Mouse (Mus musculus): ENCODE data around the gene Plekhh2. TPM values are rescaled to one million over a fixed set of nuclear protein-coding genes. Genes with fewer than 3 reads are reported as not detected.

The Plekhh2 gene
- polyA plus RNA-seq, 1 experiment from 2014 or later, result 3.8 TPM

GRCm38 (mm10) chr17:84644292-84645050, 132.8 kb downstream of the Plekhh2 start:
- H3K4me3 ChIP-seq, result no peak overlapping the region
- H3K36me3 ChIP-seq (replicated peaks), result 0 out of 2 replicates have a peak, but pooled peaks cover 4% of the 10 kb centered on the region
- peak overlapping the region; percentile 49 for H3K27ac ChIP-seq
- H3K27me3 ChIP-seq (ENCODE audit: poor library complexity, severe bottlenecking), result no peaks in the 10 kb centered on the region
- 51% methylated on average over 16 of the region's 16 CpGs for WGBS
- DNase-seq (ENCODE audit: extremely low spot score, low spot score), result peak; percentile 44
- no peaks in the 10 kb centered on the region for H3K9me3 ChIP-seq
- peaks cover 49% of the 10 kb centered on the region for H3K4me1 ChIP-seq

DNA sequence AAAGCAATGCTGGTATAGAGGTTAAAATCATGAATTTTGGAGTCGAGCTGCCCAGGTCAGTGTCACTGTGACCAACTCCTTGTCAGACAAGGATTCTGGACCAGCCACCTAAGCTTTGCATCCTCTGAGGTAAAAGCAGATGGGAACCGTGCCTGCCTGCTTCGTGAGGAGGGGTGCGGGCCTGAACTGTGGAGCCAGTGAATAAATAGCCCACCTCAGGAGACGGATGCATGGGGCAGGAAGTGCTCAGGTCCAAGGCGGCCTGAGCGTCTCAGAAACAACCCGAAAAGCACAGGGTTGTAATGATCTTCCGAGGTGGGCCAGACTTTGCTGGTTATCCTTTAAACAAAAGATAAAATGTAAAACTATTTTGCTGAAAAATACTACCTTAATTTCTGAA, 133.4 kb downstream of the Plekhh2 start:
- Histone ChIP-seq H3K27me3 (ENCODE audit: poor library complexity, severe bottlenecking) (no peaks in the 10 kb centered on the region), H3K27ac (peak overlapping the region; percentile 49), H3K9me3 (no peaks in the 10 kb centered on the region), H3K4me3 (no peak overlapping the region), H3K36me3 (replicated peaks) (0 out of 2 replicates have a peak, but pooled peaks cover 4% of the 10 kb centered on the region), H3K4me1 (peaks cover 42% of the 10 kb centered on the region)
- no peak for DNase-seq (ENCODE audit: extremely low spot score, low spot score)
- 16% methylated on average over 9 of the region's 9 CpGs for WGBS

DNA sequence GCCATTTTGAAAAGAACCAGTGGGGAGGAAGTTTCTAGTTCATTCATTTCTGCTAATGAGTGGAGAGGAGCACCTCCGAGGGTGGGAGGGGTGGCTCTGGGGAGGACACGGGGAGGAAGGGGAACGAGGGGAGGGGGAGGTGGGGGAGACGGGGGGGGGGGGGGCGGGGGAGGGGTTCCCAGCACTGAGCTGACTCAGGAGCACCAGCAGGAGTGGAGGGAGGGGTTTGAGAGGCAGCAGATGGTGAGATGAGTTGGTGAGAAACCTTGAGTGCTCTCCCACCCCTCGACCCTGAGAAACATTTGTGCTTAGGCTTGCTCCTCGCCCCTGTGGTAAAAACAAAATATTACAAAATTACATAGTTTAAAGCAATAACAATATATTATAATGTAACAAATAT, 134.2 kb downstream of the Plekhh2 start:
- Histone ChIP-seq H3K27me3 (ENCODE audit: poor library complexity, severe bottlenecking) (no peaks in the 10 kb centered on the region), H3K4me1 (peaks cover 40% of the 10 kb centered on the region), H3K4me3 (no peak overlapping the region), H3K36me3 (replicated peaks) (0 out of 2 replicates have a peak, but pooled peaks cover 7% of the 10 kb centered on the region), H3K27ac (peak overlapping the region; percentile 41; the same call in 1 of the 2 replicates), H3K9me3 (no peaks in the 10 kb centered on the region)
- peak; percentile 39 for DNase-seq (ENCODE audit: extremely low spot score, low spot score)
- 33% methylated on average over 4 of the region's 7 CpGs for WGBS

- Histone ChIP-seq H3K36me3 (replicated peaks) (0 out of 2 replicates have a peak, but pooled peaks cover 3% of the 10 kb centered on the region), H3K4me1 (peaks cover 40% of the 10 kb centered on the region), H3K9me3 (no peaks in the 10 kb centered on the region), H3K27ac (0 out of 2 replicates have a peak overlapping the region, but pooled peaks have one; percentile 17), H3K4me3 (no peak overlapping the region), H3K27me3 (ENCODE audit: poor library complexity, severe bottlenecking) (no peaks in the 10 kb centered on the region)
- 78% methylated on average over 2 of the region's 2 CpGs for WGBS
- no peak for DNase-seq (ENCODE audit: extremely low spot score, low spot score)
These were observed 134.8 kb downstream of the Plekhh2 start for GRCm38 (mm10) chr17:84646477-84646876.

DNA sequence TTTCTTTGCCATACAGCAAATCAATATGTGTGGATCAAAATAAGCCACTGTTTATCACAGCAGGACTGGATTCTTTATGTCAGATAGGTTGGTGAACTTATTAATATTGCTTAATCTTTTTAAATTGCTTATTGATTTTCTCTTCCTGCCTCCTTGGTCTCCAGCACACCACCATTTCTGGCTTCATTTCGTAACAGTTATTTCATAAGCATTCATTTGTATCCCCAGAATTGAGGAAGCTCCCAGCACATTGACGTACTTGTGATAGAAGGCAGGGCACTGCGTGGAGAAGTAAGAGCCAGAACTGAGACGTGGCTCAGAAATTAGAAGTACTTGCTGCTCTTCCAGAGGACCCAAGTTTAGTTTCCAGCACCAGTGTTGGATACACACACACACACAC, 135.9 kb downstream of the Plekhh2 start:
- DNase-seq (ENCODE audit: extremely low spot score, low spot score), result no peak
- Histone ChIP-seq H3K9me3 (no peaks in the 10 kb centered on the region), H3K27me3 (ENCODE audit: poor library complexity, severe bottlenecking) (no peaks in the 10 kb centered on the region), H3K36me3 (replicated peaks) (peaks cover 7% of the 10 kb centered on the region; the same call in 1 of the 2 replicates), H3K27ac (no peak overlapping the region), H3K4me1 (peaks cover 39% of the 10 kb centered on the region), H3K4me3 (no peak overlapping the region)
- WGBS, result 93% methylated on average over 4 of the region's 4 CpGs

- 93% methylated on average over 9 of the region's 9 CpGs for WGBS
These were observed 138.8 kb downstream of the Plekhh2 start for GRCm38 (mm10) chr17:84650302-84651017.

DNA sequence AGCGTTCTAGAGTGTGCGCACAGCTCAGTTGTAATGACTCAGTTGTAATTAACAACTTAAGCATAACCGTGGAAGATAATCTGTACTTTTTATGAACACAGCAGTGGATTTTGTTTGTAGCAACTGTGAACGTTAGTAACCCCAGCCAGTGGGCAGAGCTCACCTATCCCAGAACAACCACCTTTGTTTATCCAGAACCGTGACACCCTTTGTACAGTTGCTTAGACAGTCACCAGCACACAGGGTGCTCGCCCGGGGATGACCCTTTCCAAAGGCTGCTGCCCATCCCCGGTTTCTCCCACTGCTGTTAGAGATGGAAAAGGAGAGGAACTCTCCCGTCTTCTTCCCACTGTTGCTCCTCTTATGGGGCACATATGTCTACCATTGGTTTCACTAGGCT, 141.8 kb downstream of the Plekhh2 start:
- Histone ChIP-seq H3K27ac (no peak overlapping the region), H3K36me3 (replicated peaks) (peaks cover 13% of the 10 kb centered on the region), H3K4me3 (no peak overlapping the region), H3K27me3 (ENCODE audit: poor library complexity, severe bottlenecking) (no peaks in the 10 kb centered on the region), H3K9me3 (no peaks in the 10 kb centered on the region), H3K4me1 (peaks cover 27% of the 10 kb centered on the region)
- WGBS, result 91% methylated on average over 9 of the region's 9 CpGs
- no peak for DNase-seq (ENCODE audit: extremely low spot score, low spot score)

More at GRCm38 (mm10) chr17:84650302-84651017, 138.8 kb downstream of the Plekhh2 start:
- no peak for DNase-seq (ENCODE audit: extremely low spot score, low spot score)
- H3K4me1 ChIP-seq, result peaks cover 13% of the 10 kb centered on the region
- H3K9me3 ChIP-seq, result no peaks in the 10 kb centered on the region
- H3K27me3 ChIP-seq (ENCODE audit: poor library complexity, severe bottlenecking), result no peaks in the 10 kb centered on the region
- H3K36me3 ChIP-seq (replicated peaks), result peaks cover 13% of the 10 kb centered on the region
- H3K27ac ChIP-seq, result no peak overlapping the region
- no peak overlapping the region for H3K4me3 ChIP-seq

- Histone ChIP-seq H3K36me3 (replicated peaks) (peaks cover 9% of the 10 kb centered on the region), H3K27me3 (ENCODE audit: poor library complexity, severe bottlenecking) (no peaks in the 10 kb centered on the region), H3K27ac (no peak overlapping the region), H3K9me3 (no peaks in the 10 kb centered on the region), H3K4me3 (no peak overlapping the region), H3K4me1 (peaks cover 35% of the 10 kb centered on the region)
- DNase-seq (ENCODE audit: extremely low spot score, low spot score), result no peak
- WGBS, result 82% methylated on average over 5 of the region's 5 CpGs
These were observed 144.5 kb downstream of the Plekhh2 start for GRCm38 (mm10) chr17:84656205-84656604.

DNA sequence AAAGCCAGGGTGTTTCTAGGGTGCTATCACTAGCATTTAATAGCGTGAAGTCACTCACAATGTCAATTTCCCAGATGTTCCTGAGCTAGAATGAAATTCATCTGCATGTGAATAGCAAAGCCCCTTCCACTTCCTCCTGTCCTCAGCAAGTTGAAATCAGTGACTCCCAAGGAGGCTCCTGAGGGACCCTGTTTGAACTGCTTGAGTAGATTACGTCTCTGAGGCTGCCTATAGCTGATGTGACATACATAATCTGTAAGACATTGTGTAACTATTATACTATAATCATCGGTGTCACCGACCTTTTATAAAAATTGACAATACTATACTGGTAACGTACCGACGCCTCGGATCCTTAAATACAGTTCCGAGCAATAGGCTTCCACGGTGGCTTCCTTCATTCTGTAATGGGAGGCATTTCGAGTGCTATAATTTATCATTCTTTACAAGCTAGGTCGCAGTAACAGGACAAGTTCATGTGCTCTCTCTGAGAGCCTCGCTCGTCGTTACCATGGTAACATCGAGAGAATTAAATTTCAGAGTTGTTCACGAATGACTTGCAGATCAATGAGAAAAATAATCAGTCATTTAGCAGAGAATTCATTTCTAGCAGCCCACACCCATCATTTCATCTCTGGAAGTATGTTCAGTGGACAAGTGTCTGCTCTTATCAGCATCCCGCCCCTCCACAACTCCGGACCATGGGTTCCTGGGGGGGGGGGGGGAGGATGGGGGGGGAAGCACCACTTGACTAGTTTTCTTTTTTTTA, 145.1 kb downstream of the Plekhh2 start:
- peaks cover 37% of the 10 kb centered on the region for H3K4me1 ChIP-seq
- H3K9me3 ChIP-seq, result no peaks in the 10 kb centered on the region
- H3K27ac ChIP-seq, result 0 out of 2 replicates have a peak overlapping the region, but pooled peaks have one; percentile 16
- H3K36me3 ChIP-seq (replicated peaks), result peaks cover 9% of the 10 kb centered on the region
- H3K4me3 ChIP-seq, result no peak overlapping the region
- 86% methylated on average over 19 of the region's 19 CpGs for WGBS
- H3K27me3 ChIP-seq (ENCODE audit: poor library complexity, severe bottlenecking), result no peaks in the 10 kb centered on the region
- DNase-seq (ENCODE audit: extremely low spot score, low spot score), result no peak

- Histone ChIP-seq H3K4me1 (peaks cover 40% of the 10 kb centered on the region), H3K4me3 (no peak overlapping the region), H3K27ac (0 out of 2 replicates have a peak overlapping the region, but pooled peaks have one; percentile 16), H3K27me3 (ENCODE audit: poor library complexity, severe bottlenecking) (no peaks in the 10 kb centered on the region), H3K36me3 (replicated peaks) (peaks cover 7% of the 10 kb centered on the region), H3K9me3 (no peaks in the 10 kb centered on the region)
- 83% methylated on average over 3 of the region's 3 CpGs for WGBS
- no peak for DNase-seq (ENCODE audit: extremely low spot score, low spot score)
These were observed 145.7 kb downstream of the Plekhh2 start for GRCm38 (mm10) chr17:84657422-84657732.

DNA sequence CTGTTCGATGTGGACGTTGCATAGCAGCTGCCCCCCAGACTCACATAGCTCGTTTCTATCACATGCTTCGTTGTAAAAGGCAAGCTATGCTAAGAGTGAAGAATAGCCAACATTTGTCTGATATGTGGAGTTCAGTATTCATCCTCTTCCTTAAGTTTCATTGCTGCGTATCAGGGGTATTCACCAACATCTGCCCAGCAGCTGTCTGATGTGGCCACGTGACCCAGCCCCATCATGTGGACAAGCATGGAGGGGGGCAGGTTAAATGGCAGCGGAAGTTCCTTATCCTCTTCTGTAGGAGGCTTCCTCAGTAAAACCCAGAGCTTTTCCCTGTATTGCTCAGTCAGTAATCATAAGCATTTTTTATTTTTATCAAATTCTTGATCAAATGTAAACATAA, 146.1 kb downstream of the Plekhh2 start:
- H3K27ac ChIP-seq, result 0 out of 2 replicates have a peak overlapping the region, but pooled peaks have one; percentile 16
- H3K4me1 ChIP-seq, result peaks cover 40% of the 10 kb centered on the region
- no peak for DNase-seq (ENCODE audit: extremely low spot score, low spot score)
- peaks cover 5% of the 10 kb centered on the region; the same call in 1 of the 2 replicates for H3K36me3 ChIP-seq (replicated peaks)
- WGBS, result 78% methylated on average over 7 of the region's 7 CpGs
- H3K9me3 ChIP-seq, result no peaks in the 10 kb centered on the region
- no peak overlapping the region for H3K4me3 ChIP-seq
- H3K27me3 ChIP-seq (ENCODE audit: poor library complexity, severe bottlenecking), result no peaks in the 10 kb centered on the region

GRCm38 (mm10) chr17:84658195-84658594, 146.5 kb downstream of the Plekhh2 start:
- Histone ChIP-seq H3K27me3 (ENCODE audit: poor library complexity, severe bottlenecking) (no peaks in the 10 kb centered on the region), H3K9me3 (no peaks in the 10 kb centered on the region), H3K4me1 (peaks cover 40% of the 10 kb centered on the region), H3K27ac (0 out of 2 replicates have a peak overlapping the region, but pooled peaks have one; percentile 9), H3K36me3 (replicated peaks) (peaks cover 5% of the 10 kb centered on the region; the same call in 1 of the 2 replicates), H3K4me3 (no peak overlapping the region)
- 59% methylated on average over 5 of the region's 5 CpGs for WGBS
- DNase-seq (ENCODE audit: extremely low spot score, low spot score), result no peak

All from forebrain, embryonic 10.5 days (tissue).